Mouse (Mus musculus): ENCODE data around the gene Mto1. TPM values are rescaled to one million over a fixed set of nuclear protein-coding genes. Genes with fewer than 3 reads are reported as not detected.
"Not testable (repeated sequence)": the region's sequence is repeated elsewhere in the genome, so short reads cannot be mapped to it uniquely, and the experiment has no call there.

Mto1 gene
- total and polyA plus RNA-seq, 3 experiments, result 27.7 to 32.3 TPM; not detected in 1

GRCm38 (mm10) chr9:78476531-78477020, 28.6 kb downstream of the Mto1 start (continued):
- TF ChIP-seq NRF1 (IDR thresholded peaks at IDR 0.05; ENCODE audit: insufficient read depth, low read depth, low read length, poor library complexity, severe bottlenecking) (no peak), POLR2AphosphoS5 (IDR thresholded peaks at IDR 0.05; ENCODE audit: borderline replicate concordance, low read depth, low read length) (peak; percentile 89; the same call in 1 of the 2 replicates)

GRCm38 (mm10) chr9:78477021-78477551, 29.1 kb downstream of the Mto1 start:
- H3K4me3 ChIP-seq (ENCODE audit: control insufficient read depth in 1 of 2, insufficient read depth in 1 of 2, low read depth in 2 of 2, low read length in 2 of 2), result no peak overlapping the region

GRCm38 (mm10) chr9:78478009-78478605, 30.1 kb downstream of the Mto1 start:
- DNase-seq (ENCODE audit: low read depth, low spot score), result peak; percentile 43
- peak overlapping the region; percentile 65 for H3K9ac ChIP-seq (ENCODE audit: control insufficient read depth, low read depth, low read length, poor library complexity, severe bottlenecking)
- peaks cover 10 to 16% of the 10 kb centered on the region in 2 experiments for H3K36me3 ChIP-seq (ENCODE audit: control insufficient read depth in 1 of 2, insufficient read depth in 2 of 2, low read length in 2 of 2)
- H3K27me3 ChIP-seq (ENCODE audit: control insufficient read depth in 1 of 2, insufficient read depth in 2 of 2, low read length in 2 of 2); H3K9me3 ChIP-seq (replicated peaks; ENCODE audit: insufficient read depth, low read length); H3K4me1 ChIP-seq (ENCODE audit: control insufficient read depth in 1 of 2, insufficient read depth in 2 of 2, low read length in 2 of 2): not testable (repeated sequence)
- TF ChIP-seq EP300 (IDR thresholded peaks at IDR 0.05; ENCODE audit: low read depth in 1 of 2, low read length in 2 of 2) (0 out of 4 replicates have a peak, but pooled peaks of 1 of the 2 experiments have one; percentile 9), MYB (IDR thresholded peaks at IDR 0.05; ENCODE audit: low read depth, low read length) (0 out of 2 replicates have a peak, but pooled peaks have one; percentile 4), MAFK (IDR thresholded peaks at IDR 0.05; ENCODE audit: borderline replicate concordance, low read depth, low read length) (0 out of 2 replicates have a peak, but pooled peaks have one; percentile 5), NELFE (IDR thresholded peaks at IDR 0.05; ENCODE audit: low read depth, low read length) (peak; percentile 38; the same call in 1 of the 2 replicates), POLR2AphosphoS5 (IDR thresholded peaks at IDR 0.05; ENCODE audit: borderline replicate concordance, low read depth, low read length) (0 out of 2 replicates have a peak, but pooled peaks have one; percentile 81)
- peak overlapping the region; percentile 44 for H3K27ac ChIP-seq (ENCODE audit: control insufficient read depth, low read depth, low read length)
- H3K4me3 ChIP-seq (ENCODE audit: control insufficient read depth in 1 of 2, insufficient read depth in 1 of 2, low read depth in 2 of 2, low read length in 2 of 2), result peak overlapping the region in 1 of 2 experiments; percentile 40; a peak in 1 of 4 replicates
- H3K79me2 ChIP-seq (ENCODE audit: control insufficient read depth, insufficient read depth, low read length, poor library complexity), result peaks cover 30% of the 10 kb centered on the region

More at GRCm38 (mm10) chr9:78477021-78477551, 29.1 kb downstream of the Mto1 start:
- no peaks in the 10 kb centered on the region for H3K9me3 ChIP-seq (replicated peaks; ENCODE audit: insufficient read depth, low read length)
- no peaks in the 10 kb centered on the region for H3K27me3 ChIP-seq (ENCODE audit: control insufficient read depth in 1 of 2, insufficient read depth in 2 of 2, low read length in 2 of 2)
- H3K79me2 ChIP-seq (ENCODE audit: control insufficient read depth, insufficient read depth, low read length, poor library complexity), result peaks cover 30% of the 10 kb centered on the region
- H3K36me3 ChIP-seq (ENCODE audit: control insufficient read depth in 1 of 2, insufficient read depth in 2 of 2, low read length in 2 of 2), result peaks cover 10 to 12% of the 10 kb centered on the region in 2 experiments
- peak overlapping the region; percentile 65; the same call in 1 of the 2 replicates for H3K9ac ChIP-seq (ENCODE audit: control insufficient read depth, low read depth, low read length, poor library complexity, severe bottlenecking)
- no peak for TF ChIP-seq KAT2A (conservative IDR thresholded peaks at IDR 0.05; ENCODE audit: low read depth, low read length)
- TF ChIP-seq USF1 (IDR thresholded peaks at IDR 0.05; ENCODE audit: low read depth, low read length), result peak; percentile 67; the same call in 1 of the 2 replicates
- peak; percentile 4; the same call in 1 of the 2 replicates for TF ChIP-seq MAFK (IDR thresholded peaks at IDR 0.05; ENCODE audit: borderline replicate concordance, low read depth, low read length)
- TF ChIP-seq CTCF (IDR thresholded peaks at IDR 0.05 in 2 of 3, conservative IDR thresholded peaks at IDR 0.05 in 1 of 3; ENCODE audit: control insufficient read depth in 1 of 3, insufficient read depth in 1 of 3, low read depth in 2 of 3, low read length in 3 of 3, poor library complexity in 1 of 3, severe bottlenecking in 1 of 3), result peak in 2 of 3 experiments; percentile 38 to 47; a peak in 4 of 6 replicates
- no peak; the same call in none of the 2 replicates for TF ChIP-seq ZMIZ1 (IDR thresholded peaks at IDR 0.05; ENCODE audit: low read depth, low read length)
- 0 out of 2 replicates have a peak, but pooled peaks have one; percentile 10 for TF ChIP-seq MAX (IDR thresholded peaks at IDR 0.05; ENCODE audit: low read length)
- TF ChIP-seq BHLHE40 (IDR thresholded peaks at IDR 0.05; ENCODE audit: borderline replicate concordance, low read depth, low read length), result 0 out of 2 replicates have a peak, but pooled peaks have one; percentile 38
- TF ChIP-seq USF2 (IDR thresholded peaks at IDR 0.05; ENCODE audit: borderline replicate concordance in 1 of 2, insufficient read depth in 1 of 2, low read depth in 1 of 2, low read length in 2 of 2), result no peak
- TF ChIP-seq SIN3A (IDR thresholded peaks at IDR 0.05; ENCODE audit: low read length), result peak; percentile 55; the same call in 1 of the 2 replicates
- TF ChIP-seq MXI1 (IDR thresholded peaks at IDR 0.05; ENCODE audit: low read depth, low read length), result peak; percentile 35
- peak; percentile 95 for TF ChIP-seq POLR2AphosphoS2 (IDR thresholded peaks at IDR 0.05; ENCODE audit: low read length)
- no peak for TF ChIP-seq RCOR1 (IDR thresholded peaks at IDR 0.05; ENCODE audit: low read depth, low read length)
- TF ChIP-seq POLR2A (IDR thresholded peaks at IDR 0.05; ENCODE audit: control insufficient read depth in 1 of 2, insufficient read depth in 1 of 2, low read depth in 1 of 2, low read length in 2 of 2, poor library complexity in 1 of 2), result peak in 1 of 2 experiments; percentile 61; a peak in 1 of 4 replicates
- TF ChIP-seq NRF1 (IDR thresholded peaks at IDR 0.05; ENCODE audit: insufficient read depth, low read depth, low read length, poor library complexity, severe bottlenecking), result no peak
- TF ChIP-seq MYB (IDR thresholded peaks at IDR 0.05; ENCODE audit: low read depth, low read length), result peak; percentile 54
- peak; percentile 84; the same call in 1 of the 2 replicates for TF ChIP-seq POLR2AphosphoS5 (IDR thresholded peaks at IDR 0.05; ENCODE audit: borderline replicate concordance, low read depth, low read length)
- peak; percentile 71; the same call in 1 of the 2 replicates for TF ChIP-seq MYC (IDR thresholded peaks at IDR 0.05; ENCODE audit: low read depth, low read length)
- no peak for TF ChIP-seq TAL1 (IDR thresholded peaks at IDR 0.05; ENCODE audit: low read length)
- TF ChIP-seq SMC3 (IDR thresholded peaks at IDR 0.05; ENCODE audit: low read depth, low read length), result peak; percentile 20; the same call in 1 of the 2 replicates
- 0 out of 2 replicates have a peak, but pooled peaks have one; percentile 37 for TF ChIP-seq HCFC1 (IDR thresholded peaks at IDR 0.05; ENCODE audit: low read depth, low read length)
- no peak for DNase-seq (ENCODE audit: low read depth, low spot score)
- no peaks in the 10 kb centered on the region for H3K4me1 ChIP-seq (ENCODE audit: control insufficient read depth in 1 of 2, insufficient read depth in 2 of 2, low read length in 2 of 2)
- H3K27ac ChIP-seq (ENCODE audit: control insufficient read depth, low read depth, low read length), result peak overlapping the region; percentile 44
